Mouse (Mus musculus) gastrocnemius, postnatal 36 days (tissue): ENCODE results near the gene Aldh3b3. TPM values are rescaled to one million over a fixed set of nuclear protein-coding genes. Genes with fewer than 3 reads are reported as not detected.

Experiments used
- total RNA-seq, 2 experiments: library from RNA; stranded (reverse); gene quantifications; 2 replicates each; pipeline ENCODE4 v1.2.3; 2021

The Aldh3b3 gene
- total RNA-seq, 2 experiments from 2014 or later, result not detected

Other genes with a start within 250 kb of the Aldh3b3 start
- 10 to 100 TPM; 20.8 to 22.5 TPM for gene Kmt5b, start 191.2 kb upstream of the Aldh3b3 start, total RNA-seq
- 1 to 10 TPM; 1.4 to 2.4 TPM for gene Chka, start 106.9 kb upstream of the Aldh3b3 start, total RNA-seq
- gene Tcirg1, start 51.5 kb upstream of the Aldh3b3 start, total RNA-seq, result 1 to 10 TPM; 4.8 to 5.9 TPM
- 100 to 1,000 TPM; 242 to 273 TPM for gene Ndufs8, start 45.9 kb upstream of the Aldh3b3 start, total RNA-seq
- gene Aldh3b1, start 28.8 kb upstream of the Aldh3b3 start, total RNA-seq, result 1 to 10 TPM in 1 of 2 experiments, under 1 TPM in 1; 0.92 to 1.6 TPM
- 1 to 10 TPM; 5.1 to 7.7 TPM for gene Unc93b1, start 23.5 kb upstream of the Aldh3b3 start, total RNA-seq
- under 1 TPM; 0.20 to 0.23 TPM for gene Aldh3b2, start 13.7 kb downstream of the Aldh3b3 start, total RNA-seq
- 1 to 10 TPM; 2.0 to 3.2 TPM for gene Acy3, start 27.9 kb downstream of the Aldh3b3 start, total RNA-seq
- gene Tbx10, start 34.1 kb downstream of the Aldh3b3 start, total RNA-seq, result not detected
- gene Nudt8, start 41.9 kb downstream of the Aldh3b3 start, total RNA-seq, result 10 to 100 TPM; 22.5 to 23.0 TPM
- under 1 TPM; 0.13 to 0.20 TPM for gene Gm49405, start 42.0 kb downstream of the Aldh3b3 start, total RNA-seq
- under 1 TPM; 0.79 to 0.82 TPM for gene Doc2g, start 44.7 kb downstream of the Aldh3b3 start, total RNA-seq
- gene Ndufv1, start 54.2 kb downstream of the Aldh3b3 start, total RNA-seq, result 100 to 1,000 TPM; 417 to 445 TPM
- gene Gstp1, start 79.3 kb downstream of the Aldh3b3 start, total RNA-seq, result 100 to 1,000 TPM; 344 to 368 TPM
- gene Gstp2, start 87.4 kb downstream of the Aldh3b3 start, total RNA-seq, result 100 to 1,000 TPM; 148 to 162 TPM
- not detected for gene Gstp3, start 100.9 kb downstream of the Aldh3b3 start, total RNA-seq
- not detected for gene Cabp2, start 122.9 kb downstream of the Aldh3b3 start, total RNA-seq
- gene Cdk2ap2, start 138.5 kb downstream of the Aldh3b3 start, total RNA-seq, result 10 to 100 TPM; 20.0 to 22.3 TPM
- 1 to 10 TPM; 3.8 to 4.0 TPM for gene Pitpnm1, start 141.4 kb downstream of the Aldh3b3 start, total RNA-seq
- gene Aip, start 167.2 kb downstream of the Aldh3b3 start, total RNA-seq, result 10 to 100 TPM; 58.2 to 68.0 TPM
- gene Gpr152, start 181.1 kb downstream of the Aldh3b3 start, total RNA-seq, result not detected
- gene Cabp4, start 185.4 kb downstream of the Aldh3b3 start, total RNA-seq, result not detected
- gene Coro1b, start 190.0 kb downstream of the Aldh3b3 start, total RNA-seq, result 10 to 100 TPM; 13.9 to 15.3 TPM
- gene Ptprcap, start 195.0 kb downstream of the Aldh3b3 start, total RNA-seq, result 1 to 10 TPM in 1 of 2 experiments, under 1 TPM in 1; 0.86 to 1.8 TPM
- 10 to 100 TPM; 25.2 to 26.8 TPM for gene Rps6kb2, start 204.7 kb downstream of the Aldh3b3 start, total RNA-seq
- 10 to 100 TPM; 26.0 to 26.2 TPM for gene Carns1, start 216.8 kb downstream of the Aldh3b3 start, total RNA-seq
- gene Tbc1d10c, start 232.6 kb downstream of the Aldh3b3 start, total RNA-seq, result 1 to 10 TPM; 4.7 to 5.6 TPM
- 100 to 1,000 TPM; 196 to 211 TPM for gene Ppp1ca, start 233.4 kb downstream of the Aldh3b3 start, total RNA-seq
- 1 to 10 TPM; 2.3 to 2.9 TPM for gene Rad9a, start 243.0 kb downstream of the Aldh3b3 start, total RNA-seq